Mouse (Mus musculus) midbrain, embryonic 15.5 days (tissue): ENCODE data around the gene Crygd. TPM values are rescaled to one million over a fixed set of nuclear protein-coding genes. Genes with fewer than 3 reads are reported as not detected.

Source experiments
- ATAC-seq: fragments of 200-750 bp; cut with Nextera tagmentation; replicated peaks from 2 replicates; pipeline ENCODE4 v1.8.0; 2017; ENCODE audit warnings: moderate TSS enrichment
- H3K27ac ChIP-seq: fragments of 300-500 bp; sonication (generic); 2 replicates; pipeline ENCODE4 v1.5.1; 2015; ENCODE audit warnings: mild to moderate bottlenecking, inconsistent platforms
- H3K27me3 ChIP-seq: fragments of 300-500 bp; sonication (generic); replicated peaks from 2 replicates; pipeline ENCODE4 v1.6.1; 2015; ENCODE audit warnings: inconsistent platforms
- H3K36me3 ChIP-seq: fragments of 300-500 bp; sonication (generic); replicated peaks from 2 replicates; pipeline ENCODE4 v1.6.1; 2015; ENCODE audit warnings: inconsistent platforms
- H3K4me1 ChIP-seq: fragments of 300-500 bp; sonication (generic); 2 replicates; pipeline ENCODE4 v1.6.1; 2015; ENCODE audit warnings: inconsistent platforms
- H3K4me2 ChIP-seq: fragments of 300-500 bp; sonication (generic); 2 replicates; pipeline ENCODE4 v1.6.1; 2015; ENCODE audit warnings: inconsistent platforms, mild to moderate bottlenecking, moderate library complexity
- H3K4me3 ChIP-seq: fragments of 300-500 bp; sonication (generic); 2 replicates; pipeline ENCODE4 v1.5.1; 2015; ENCODE audit warnings: mild to moderate bottlenecking, inconsistent platforms
- H3K9ac ChIP-seq: fragments of 300-500 bp; sonication (generic); 2 replicates; pipeline ENCODE4 v1.6.1; 2015; ENCODE audit warnings: mild to moderate bottlenecking, inconsistent platforms
- H3K9me3 ChIP-seq: fragments of 300-500 bp; sonication (generic); 2 replicates; pipeline ENCODE4 v1.6.1; 2016; ENCODE audit warnings: inconsistent platforms
- WGBS: fragments of 180-500 bp; shearing (Covaris S2); methylation state at CpG from one replicate; pipeline ENCODE4 v1.1.7; 2015; ENCODE audit warnings: mixed read lengths; 5-methylcytosine and 5-hydroxymethylcytosine counted together
- polyA plus RNA-seq: library from polyadenylated mRNA; unstranded; fragments of >200 nt; fragmentation: Nextera tagmentation; extraction: Ambion mirVana; gene quantifications from 2 replicates; pipeline ENCODE4 v1.2.1, GENCODE M21; 2015

Gene Crygd
- polyA plus RNA-seq, 1 experiment from 2014 or later: not detected

GRCm38 (mm10) chr1:65037542-65037941 is 25.7 kb downstream of the Crygd start:
- WGBS: 82% methylated on average over 2 of the region's 2 CpGs

GRCm38 (mm10) chr1:65035513-65035912 is 27.7 kb downstream of the Crygd start:
- Histone ChIP-seq H3K27ac (no peak overlapping the region), H3K9ac (no peak overlapping the region), H3K27me3 (no peaks in the 10 kb centered on the region), H3K4me2 (no peak overlapping the region), H3K36me3 (no peaks in the 10 kb centered on the region), H3K4me3 (no peak overlapping the region), H3K4me1 (no peaks in the 10 kb centered on the region), H3K9me3 (no peaks in the 10 kb centered on the region)
- no peak for ATAC-seq
- 26% methylated on average over 3 of the region's 3 CpGs for WGBS

More at GRCm38 (mm10) chr1:65037542-65037941, 25.7 kb downstream of the Crygd start:
- no peak overlapping the region for H3K27ac ChIP-seq
- no peak overlapping the region for H3K9ac ChIP-seq
- no peaks in the 10 kb centered on the region for H3K9me3 ChIP-seq
- H3K4me1 ChIP-seq: no peaks in the 10 kb centered on the region
- no peaks in the 10 kb centered on the region for H3K36me3 ChIP-seq
- no peak overlapping the region for H3K4me3 ChIP-seq
- H3K4me2 ChIP-seq: no peak overlapping the region
- H3K27me3 ChIP-seq: no peaks in the 10 kb centered on the region
- no peak for ATAC-seq

- Histone ChIP-seq H3K27ac (no peak within 1 kb of the TSS), H3K4me3 (no peak within 1 kb of the TSS), H3K9ac (no peak within 1 kb of the TSS), H3K4me2 (no peak within 1 kb of the TSS), H3K36me3 (no peaks in the 10 kb centered on the region), H3K9me3 (no peaks in the 10 kb centered on the region), H3K27me3 (no peaks in the 10 kb centered on the region), H3K4me1 (no peaks in the 10 kb centered on the region)
- no peak for ATAC-seq
Measured at GRCm38 (mm10) chr1:65032641-65033040, 30.6 kb downstream of the Crygd start, which contains the start of gene Akr1cl. Gene Akr1cl (minus strand): TSS chr1:65032759.

GRCm38 (mm10) chr1:65028206-65028605 is 35.0 kb downstream of the Crygd start:
- Histone ChIP-seq H3K9ac (no peak overlapping the region), H3K4me1 (no peaks in the 10 kb centered on the region), H3K4me2 (no peak overlapping the region), H3K4me3 (no peak overlapping the region), H3K27ac (no peak overlapping the region), H3K27me3 (no peaks in the 10 kb centered on the region), H3K36me3 (no peaks in the 10 kb centered on the region), H3K9me3 (no peaks in the 10 kb centered on the region)
- WGBS: 65% methylated on average over 9 of the region's 9 CpGs
- ATAC-seq: no peak

GRCm38 (mm10) chr1:65012726-65013125 is 50.5 kb downstream of the Crygd start:
- no peaks in the 10 kb centered on the region for H3K36me3 ChIP-seq
- H3K27ac ChIP-seq: no peak overlapping the region
- no peak overlapping the region for H3K4me2 ChIP-seq
- no peak for ATAC-seq
- no peaks in the 10 kb centered on the region for H3K27me3 ChIP-seq
- H3K4me3 ChIP-seq: no peak overlapping the region
- no peak overlapping the region for H3K9ac ChIP-seq
- H3K9me3 ChIP-seq: no peaks in the 10 kb centered on the region
- H3K4me1 ChIP-seq: no peaks in the 10 kb centered on the region
- WGBS: 84% methylated on average over 4 of the region's 4 CpGs

Other genes with a start within 250 kb of the Crygd start
- 12.4 and 12.5 TPM in 2 replicates for gene Plekhm3, start 106.6 kb downstream of the Crygd start, polyA plus RNA-seq
- gene Akr1cl, start 30.7 kb downstream of the Crygd start, polyA plus RNA-seq: not detected in 2 replicates
- gene Cryge, start 12.3 kb downstream of the Crygd start, polyA plus RNA-seq: not detected in 2 replicates
- gene Crygc, start 10.2 kb upstream of the Crygd start, polyA plus RNA-seq: not detected in 2 replicates
- gene Crygb, start 18.8 kb upstream of the Crygd start, polyA plus RNA-seq: not detected in 2 replicates
- gene Cryga, start 39.9 kb upstream of the Crygd start, polyA plus RNA-seq: not detected in 2 replicates
- not detected in 2 replicates for gene Gm28845, start 56.1 kb upstream of the Crygd start, polyA plus RNA-seq
- 0.80 and 1.1 TPM in 2 replicates for gene D630023F18Rik, start 59.8 kb upstream of the Crygd start, polyA plus RNA-seq
- gene Idh1, start 123.0 kb upstream of the Crygd start, polyA plus RNA-seq: 529 and 531 TPM in 2 replicates
- gene Pikfyve, start 123.2 kb upstream of the Crygd start, polyA plus RNA-seq: 10.6 and 12.8 TPM in 2 replicates
- gene Pth2r, start 218.6 kb upstream of the Crygd start, polyA plus RNA-seq: 1.2 and 1.4 TPM in 2 replicates